Mouse (Mus musculus) cortical plate, adult 2 months (tissue): Measurements from ENCODE around the gene Alkbh2.

Experiments used
- CTCF ChIP-seq: fragments of 200-500 bp; IDR thresholded peaks from 2 replicates; pipeline ENCODE4 v1.5.1; 2011; ENCODE audit warnings: mild to moderate bottlenecking, control low read depth, low read length; ENCODE audit not compliant: insufficient read depth; ENCODE audit errors: extremely low read depth
- POLR2A ChIP-seq: fragments of 200-500 bp; IDR thresholded peaks from 2 replicates; pipeline ENCODE4 v1.6.1; 2011; ENCODE audit warnings: mild to moderate bottlenecking, low read length, control low read depth; ENCODE audit not compliant: insufficient read depth; ENCODE audit errors: extremely low read depth

DNA sequence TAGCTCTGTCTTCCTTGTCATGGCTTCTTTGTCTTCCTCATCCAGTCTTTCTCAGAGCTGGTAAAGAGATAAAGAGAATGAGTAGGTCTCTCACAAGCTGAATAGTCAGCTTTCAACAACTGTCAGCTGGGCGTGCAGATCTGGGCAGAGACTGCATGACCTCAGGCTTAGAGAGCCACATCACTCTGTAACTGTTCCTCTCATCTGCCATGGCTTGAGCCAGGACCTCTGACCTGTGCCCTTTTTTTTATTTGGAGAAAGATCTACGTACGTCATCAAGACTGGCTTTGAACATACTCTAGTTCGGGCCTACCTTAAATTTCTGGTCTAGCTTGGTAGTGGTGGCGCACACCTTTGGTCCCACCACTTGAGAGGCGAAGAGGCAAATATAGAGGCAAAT, 4.8 kb upstream of the Alkbh2 start:
- TF ChIP-seq CTCF (no peak), POLR2A (no peak)
